Mouse (Mus musculus) heart, embryonic 13.5 days (tissue): ENCODE results near the gene Rap2a. TPM values are rescaled to one million over a fixed set of nuclear protein-coding genes. Genes with fewer than 3 reads are reported as not detected.

Experiments
- ATAC-seq: fragments of 200-750 bp; cut with Nextera tagmentation; 2 replicates; pipeline ENCODE4 v1.8.0; 2017; ENCODE audit warnings: moderate TSS enrichment; ENCODE audit not compliant: insufficient number of reproducible peaks, low FRiP score, low TSS enrichment; ENCODE audit errors: extremely low read depth
- H3K27ac ChIP-seq: fragments of 300-500 bp; sonication (generic); replicated peaks from 2 replicates; pipeline ENCODE4 v1.5.1; 2015; ENCODE audit warnings: moderate library complexity, mild to moderate bottlenecking, inconsistent platforms
- H3K27me3 ChIP-seq: fragments of 300-500 bp; sonication (generic); replicated peaks from 2 replicates; pipeline ENCODE4 v1.6.1; 2015; ENCODE audit warnings: mild to moderate bottlenecking, inconsistent platforms
- H3K36me3 ChIP-seq: fragments of 300-500 bp; sonication (generic); 2 replicates; pipeline ENCODE4 v1.6.1; 2015; ENCODE audit warnings: mild to moderate bottlenecking, inconsistent platforms
- H3K4me1 ChIP-seq: fragments of 300-500 bp; sonication (generic); 2 replicates; pipeline ENCODE4 v1.6.1; 2015; ENCODE audit warnings: inconsistent platforms
- H3K4me2 ChIP-seq: fragments of 300-500 bp; sonication (generic); 2 replicates; pipeline ENCODE4 v1.6.1; 2015; ENCODE audit warnings: inconsistent platforms, mild to moderate bottlenecking, moderate library complexity
- H3K4me3 ChIP-seq: fragments of 300-500 bp; sonication (generic); 2 replicates; pipeline ENCODE4 v1.5.1; 2015; ENCODE audit warnings: moderate library complexity, mild to moderate bottlenecking, inconsistent platforms
- H3K9ac ChIP-seq: fragments of 300-500 bp; sonication (generic); 2 replicates; pipeline ENCODE4 v1.6.1; 2015; ENCODE audit warnings: inconsistent platforms, mild to moderate bottlenecking, moderate library complexity
- H3K9me3 ChIP-seq: fragments of 300-500 bp; sonication (generic); 2 replicates; pipeline ENCODE4 v1.6.1; 2016; ENCODE audit warnings: inconsistent platforms
- WGBS: fragments of 180-500 bp; shearing (Covaris S2); methylation state at CpG from one replicate; pipeline ENCODE4 v1.1.7; 2015; ENCODE audit warnings: mixed read lengths; 5-methylcytosine and 5-hydroxymethylcytosine counted together
- polyA plus RNA-seq: library from polyadenylated mRNA; unstranded; fragments of >200 nt; fragmentation: Nextera tagmentation; extraction: Ambion mirVana; gene quantifications from 2 replicates; pipeline ENCODE4 v1.2.1, GENCODE M21; 2015

Gene Rap2a
- polyA plus RNA-seq, 1 experiment from 2014 or later, result 7.8 TPM

DNA sequence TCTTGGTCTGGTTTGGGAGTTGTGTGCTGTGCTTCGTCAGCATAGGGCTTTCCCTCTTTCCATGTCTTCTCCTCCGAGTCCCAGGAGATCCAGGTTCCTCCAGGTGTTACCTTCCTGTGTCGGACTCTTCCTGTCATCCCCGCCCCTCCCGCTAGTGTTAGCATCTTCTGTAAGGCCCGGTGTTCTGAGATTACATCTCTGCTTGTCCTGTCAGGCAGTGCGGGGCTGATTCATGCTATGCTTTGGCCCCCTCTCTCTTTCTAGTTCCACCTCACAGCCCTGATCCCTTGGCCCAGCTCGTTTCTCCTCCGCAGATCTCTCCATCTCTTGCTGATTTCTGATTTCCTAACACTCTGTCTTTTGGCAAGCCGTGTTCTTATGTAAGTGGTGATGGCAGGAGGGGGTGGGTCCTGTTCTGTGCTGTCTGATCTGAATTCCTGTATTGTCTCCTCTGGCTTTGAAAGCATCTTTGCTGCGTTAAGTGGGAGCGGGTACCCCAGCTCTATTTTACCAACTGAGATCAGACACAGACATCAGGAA lies 21.8 kb downstream of the Rap2a start:
- no peak for ATAC-seq
- peaks cover 24% of the 10 kb centered on the region for H3K36me3 ChIP-seq
- H3K9me3 ChIP-seq, result no peaks in the 10 kb centered on the region
- peaks cover 37% of the 10 kb centered on the region for H3K4me1 ChIP-seq
- WGBS, result 66% methylated on average over 12 of the region's 12 CpGs
- H3K4me3 ChIP-seq, result no peak overlapping the region
- no peak overlapping the region for H3K27ac ChIP-seq
- no peak overlapping the region for H3K4me2 ChIP-seq
- no peak overlapping the region for H3K9ac ChIP-seq
- H3K27me3 ChIP-seq, result no peaks in the 10 kb centered on the region

DNA sequence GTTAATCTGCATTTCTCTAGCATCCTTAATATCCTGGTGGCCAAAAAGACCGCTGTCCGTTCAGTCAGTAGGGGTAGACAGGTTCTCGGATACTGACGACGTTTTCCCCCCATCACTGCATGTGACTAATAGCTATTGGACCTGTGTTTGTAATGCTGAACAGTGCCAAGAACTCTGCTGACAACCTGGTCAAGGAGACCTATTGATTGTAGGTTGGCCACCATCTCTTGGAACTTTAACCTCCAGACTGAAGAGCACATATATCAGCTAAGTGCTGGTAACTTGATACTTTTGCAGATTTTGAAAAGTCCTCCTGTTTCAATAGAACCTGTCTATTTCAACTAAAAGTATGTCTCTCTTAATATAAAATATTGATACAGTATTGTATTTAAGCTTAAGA lies 22.5 kb downstream of the Rap2a start:
- ATAC-seq, result no peak

DNA sequence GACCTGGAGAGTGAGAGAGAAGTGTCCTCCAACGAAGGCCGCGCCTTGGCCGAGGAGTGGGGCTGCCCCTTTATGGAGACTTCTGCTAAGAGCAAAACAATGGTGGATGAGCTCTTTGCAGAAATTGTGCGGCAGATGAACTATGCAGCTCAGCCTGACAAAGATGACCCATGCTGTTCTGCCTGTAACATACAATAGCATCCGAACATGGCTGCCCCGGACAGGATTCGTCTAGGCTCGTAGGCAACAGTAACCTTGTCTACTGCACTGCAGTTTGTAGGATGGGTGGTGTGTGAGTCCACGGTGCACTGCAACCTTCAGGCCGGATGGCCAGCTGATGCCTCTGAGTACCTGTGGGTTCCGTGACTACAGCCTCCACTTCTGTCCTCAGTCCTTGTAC lies 25.4 kb downstream of the Rap2a start:
- ATAC-seq, result no peak
- Histone ChIP-seq H3K4me1 (peaks cover 26% of the 10 kb centered on the region), H3K4me3 (no peak overlapping the region), H3K9me3 (no peaks in the 10 kb centered on the region), H3K36me3 (peaks cover 29% of the 10 kb centered on the region), H3K27ac (no peak overlapping the region), H3K9ac (no peak overlapping the region), H3K4me2 (no peak overlapping the region), H3K27me3 (no peaks in the 10 kb centered on the region)
- WGBS, result 88% methylated on average over 12 of the region's 12 CpGs

More for the DNA sequence above, 22.5 kb downstream of the Rap2a start:
- no peak overlapping the region for H3K4me2 ChIP-seq
- no peak overlapping the region for H3K27ac ChIP-seq
- no peaks in the 10 kb centered on the region for H3K27me3 ChIP-seq
- H3K36me3 ChIP-seq, result peaks cover 27% of the 10 kb centered on the region
- H3K9me3 ChIP-seq, result no peaks in the 10 kb centered on the region
- no peak overlapping the region for H3K4me3 ChIP-seq
- WGBS, result 86% methylated on average over 5 of the region's 5 CpGs
- H3K4me1 ChIP-seq, result peaks cover 30% of the 10 kb centered on the region
- H3K9ac ChIP-seq, result no peak overlapping the region

DNA sequence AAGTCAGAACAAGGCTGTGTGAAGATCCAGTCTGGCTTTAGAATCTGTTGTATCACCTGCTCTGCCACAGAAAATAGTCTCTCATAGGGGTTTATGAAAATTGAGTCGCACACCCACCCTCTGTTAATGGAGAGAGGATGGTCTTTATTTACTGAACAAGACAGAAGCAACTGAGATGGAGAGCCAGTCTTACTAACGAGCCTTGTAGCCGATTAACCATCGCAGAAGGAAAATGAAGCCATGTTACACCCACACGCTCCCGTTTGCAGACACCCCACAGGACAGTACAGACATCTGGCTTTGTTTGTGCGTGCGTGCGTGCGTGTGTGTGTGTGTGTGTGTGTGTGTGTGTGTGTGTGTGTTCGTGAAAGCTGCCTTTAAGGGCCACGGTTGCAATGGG lies 26.2 kb downstream of the Rap2a start:
- Histone ChIP-seq H3K9me3 (no peaks in the 10 kb centered on the region), H3K9ac (no peak overlapping the region), H3K36me3 (peaks cover 29% of the 10 kb centered on the region), H3K27ac (no peak overlapping the region), H3K4me2 (no peak overlapping the region), H3K27me3 (no peaks in the 10 kb centered on the region), H3K4me1 (peaks cover 30% of the 10 kb centered on the region), H3K4me3 (no peak overlapping the region)
- 89% methylated on average over 12 of the region's 12 CpGs for WGBS
- ATAC-seq, result no peak

GRCm38 (mm10) chr14:120504928-120505461 lies 26.8 kb downstream of the Rap2a start:
- H3K27me3 ChIP-seq, result no peaks in the 10 kb centered on the region
- no peaks in the 10 kb centered on the region for H3K9me3 ChIP-seq
- H3K4me3 ChIP-seq, result no peak overlapping the region
- ATAC-seq, result no peak
- peaks cover 29% of the 10 kb centered on the region for H3K36me3 ChIP-seq
- H3K4me2 ChIP-seq, result no peak overlapping the region
- H3K9ac ChIP-seq, result no peak overlapping the region
- 79% methylated on average over 18 of the region's 18 CpGs for WGBS
- H3K27ac ChIP-seq, result no peak overlapping the region
- peaks cover 24% of the 10 kb centered on the region for H3K4me1 ChIP-seq

GRCm38 (mm10) chr14:120505918-120506317 lies 27.7 kb downstream of the Rap2a start:
- 90% methylated on average over 6 of the region's 6 CpGs for WGBS
- H3K9me3 ChIP-seq, result no peaks in the 10 kb centered on the region
- H3K4me3 ChIP-seq, result no peak overlapping the region
- no peak overlapping the region for H3K9ac ChIP-seq
- no peak overlapping the region for H3K4me2 ChIP-seq
- peaks cover 29% of the 10 kb centered on the region for H3K36me3 ChIP-seq
- H3K27ac ChIP-seq, result no peak overlapping the region
- H3K27me3 ChIP-seq, result no peaks in the 10 kb centered on the region
- no peak for ATAC-seq
- peaks cover 22% of the 10 kb centered on the region for H3K4me1 ChIP-seq

GRCm38 (mm10) chr14:120507516-120507915 lies 29.3 kb downstream of the Rap2a start:
- no peak overlapping the region for H3K9ac ChIP-seq
- peaks cover 25% of the 10 kb centered on the region for H3K4me1 ChIP-seq
- H3K27ac ChIP-seq, result 0 out of 2 replicates have a peak overlapping the region, but pooled peaks have one; percentile 21
- no peak overlapping the region for H3K4me3 ChIP-seq
- no peaks in the 10 kb centered on the region for H3K9me3 ChIP-seq
- 17% methylated on average over 12 of the region's 12 CpGs for WGBS
- no peaks in the 10 kb centered on the region for H3K27me3 ChIP-seq
- peaks cover 24% of the 10 kb centered on the region for H3K36me3 ChIP-seq
- peak overlapping the region; percentile 47 for H3K4me2 ChIP-seq
- ATAC-seq, result peak; percentile 61; the same call in 1 of the 2 replicates

DNA sequence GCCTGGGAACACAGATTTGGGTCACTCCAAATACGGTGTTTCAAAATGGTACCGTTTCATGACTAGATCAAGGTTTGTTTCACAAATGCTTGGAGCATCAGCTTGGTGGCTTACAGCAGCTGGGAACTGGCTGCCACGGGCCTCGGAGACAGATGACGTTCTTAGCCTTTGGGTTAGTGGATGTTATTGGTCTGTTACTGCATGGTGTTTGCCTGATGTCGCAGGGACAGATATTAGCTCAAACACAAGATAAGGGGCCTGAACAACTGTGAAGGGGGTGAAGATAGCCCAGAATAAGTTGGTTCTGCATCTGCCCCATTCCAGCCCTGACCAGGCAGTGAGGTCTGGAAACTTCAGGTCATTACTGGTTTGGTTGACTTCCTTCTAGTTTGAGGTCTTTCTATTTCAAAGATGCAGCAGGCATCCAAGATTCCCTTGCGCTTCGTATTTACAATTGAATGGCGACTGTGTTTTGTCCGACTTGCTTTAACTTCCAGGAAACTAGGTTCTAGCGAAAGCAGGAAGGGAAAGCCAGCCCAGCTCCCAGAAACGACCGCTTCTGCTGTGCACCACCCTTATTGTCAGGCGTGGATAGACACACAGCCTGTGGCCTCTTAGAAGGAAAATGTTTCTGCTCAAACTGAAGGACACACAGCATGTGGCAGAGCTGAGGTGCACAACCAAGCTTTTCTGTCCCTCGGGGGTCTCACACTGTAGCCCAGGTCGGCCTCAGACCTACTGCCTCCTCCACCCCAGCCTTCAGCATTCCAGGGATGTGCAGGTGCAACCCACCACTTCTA lies 30.5 kb downstream of the Rap2a start:
- WGBS, result 73% methylated on average over 16 of the region's 16 CpGs
- no peaks in the 10 kb centered on the region for H3K27me3 ChIP-seq
- H3K4me3 ChIP-seq, result no peak overlapping the region
- peaks cover 18% of the 10 kb centered on the region for H3K36me3 ChIP-seq
- H3K9me3 ChIP-seq, result no peaks in the 10 kb centered on the region
- H3K9ac ChIP-seq, result no peak overlapping the region
- H3K4me2 ChIP-seq, result no peak overlapping the region
- peaks cover 25% of the 10 kb centered on the region for H3K4me1 ChIP-seq
- H3K27ac ChIP-seq, result no peak overlapping the region
- no peak for ATAC-seq

DNA sequence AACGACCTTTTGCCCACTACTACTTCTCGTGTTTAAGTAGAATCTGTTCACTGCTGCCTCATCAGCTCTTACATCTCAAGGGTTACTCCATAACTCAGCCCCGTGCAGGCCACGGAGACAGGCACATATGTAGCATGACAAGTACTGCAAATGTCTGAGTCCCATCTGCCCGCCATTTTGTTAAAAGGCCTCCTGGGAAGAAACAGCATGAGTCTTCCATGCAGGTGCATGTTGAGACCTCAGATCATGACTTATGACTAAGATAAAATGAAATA lies 31.1 kb downstream of the Rap2a start:
- Histone ChIP-seq H3K4me3 (no peak overlapping the region), H3K36me3 (peaks cover 13% of the 10 kb centered on the region), H3K27ac (no peak overlapping the region), H3K4me1 (peaks cover 25% of the 10 kb centered on the region), H3K9me3 (no peaks in the 10 kb centered on the region), H3K27me3 (no peaks in the 10 kb centered on the region), H3K4me2 (no peak overlapping the region), H3K9ac (no peak overlapping the region)
- ATAC-seq, result no peak
- 83% methylated on average over 5 of the region's 5 CpGs for WGBS

DNA sequence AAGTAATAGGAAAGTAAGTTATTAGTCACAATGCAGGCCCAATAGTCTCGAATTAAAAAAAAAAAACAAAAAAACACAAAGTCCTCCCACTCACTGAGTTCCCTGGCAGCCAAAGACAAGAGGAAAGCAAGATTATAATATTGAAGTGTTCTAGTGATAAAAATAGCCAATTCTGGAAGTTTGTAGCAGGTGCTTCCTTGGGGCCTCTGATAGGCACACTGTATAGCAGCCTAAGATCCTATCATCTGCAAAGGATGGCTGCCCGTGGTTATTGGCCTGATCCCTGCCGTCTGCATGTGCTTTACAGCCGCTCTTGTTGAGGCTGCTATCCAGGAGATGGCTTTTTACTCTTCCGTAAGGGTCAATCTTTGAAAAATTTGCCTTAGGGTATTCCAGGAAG lies 33.6 kb downstream of the Rap2a start:
- Histone ChIP-seq H3K27me3 (no peaks in the 10 kb centered on the region), H3K4me1 (peaks cover 25% of the 10 kb centered on the region), H3K4me3 (no peak overlapping the region), H3K9ac (no peak overlapping the region), H3K9me3 (no peaks in the 10 kb centered on the region), H3K27ac (no peak overlapping the region), H3K36me3 (no peaks in the 10 kb centered on the region), H3K4me2 (no peak overlapping the region)
- WGBS, result 66% methylated on average over 5 of the region's 5 CpGs
- ATAC-seq, result no peak

DNA sequence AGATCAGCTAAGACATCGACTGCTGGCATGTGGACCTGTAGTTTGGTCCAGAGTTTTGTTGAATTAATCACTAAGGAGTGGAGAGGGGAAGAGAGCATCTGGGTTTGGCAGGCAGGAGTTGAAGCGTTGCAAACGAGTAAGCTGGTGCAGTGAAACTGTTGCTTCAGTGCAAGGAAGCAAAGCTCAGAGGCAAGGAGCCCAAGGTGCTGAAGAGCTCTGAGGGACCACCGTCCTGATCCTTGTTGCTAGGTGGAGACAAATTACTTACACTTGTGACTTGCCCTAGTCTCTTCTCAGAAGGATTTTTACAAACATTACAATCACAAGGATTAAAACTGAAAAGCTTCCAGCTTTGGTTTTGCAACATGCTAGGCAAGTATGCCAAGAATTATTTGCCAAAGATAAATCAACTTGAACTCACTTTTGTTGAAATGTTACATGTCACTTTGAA lies 36.6 kb downstream of the Rap2a start:
- H3K36me3 ChIP-seq, result no peaks in the 10 kb centered on the region
- H3K4me2 ChIP-seq, result no peak overlapping the region
- no peak overlapping the region for H3K27ac ChIP-seq
- no peaks in the 10 kb centered on the region for H3K27me3 ChIP-seq
- no peaks in the 10 kb centered on the region for H3K9me3 ChIP-seq
- no peak overlapping the region for H3K4me3 ChIP-seq
- WGBS, result 55% methylated on average over 4 of the region's 4 CpGs
- H3K9ac ChIP-seq, result no peak overlapping the region
- H3K4me1 ChIP-seq, result peaks cover 3% of the 10 kb centered on the region; the same call in 1 of the 2 replicates
- no peak for ATAC-seq

- H3K27ac ChIP-seq, result no peak overlapping the region
These were observed 37.1 kb downstream of the Rap2a start for GRCm38 (mm10) chr14:120515376-120515775.

More at GRCm38 (mm10) chr14:120515376-120515775, 37.1 kb downstream of the Rap2a start:
- H3K4me3 ChIP-seq, result no peak overlapping the region
- no peak overlapping the region for H3K9ac ChIP-seq
- ATAC-seq, result no peak
- no peaks in the 10 kb centered on the region for H3K9me3 ChIP-seq
- H3K27me3 ChIP-seq, result no peaks in the 10 kb centered on the region
- 69% methylated on average over 1 of the region's 1 CpGs for WGBS
- H3K4me2 ChIP-seq, result no peak overlapping the region
- H3K36me3 ChIP-seq, result no peaks in the 10 kb centered on the region
- peaks cover 3% of the 10 kb centered on the region; the same call in 1 of the 2 replicates for H3K4me1 ChIP-seq
